Mouse (Mus musculus) thymus, postnatal 36 days (tissue): ENCODE measurements at regions not wholly inside any gene's neighbourhood (a gene's known extent, or its start where the extent isn't known, plus 50 kb on each side); places are given as distances from the start of the nearest gene placed in this dataset.
"Not testable (repeated sequence)": the region's sequence is repeated elsewhere in the genome, so short reads cannot be mapped to it uniquely, and the experiment has no call there.

ENCODE experiments used
- DNase-seq, 2 experiments: peaks; one replicate each; pipeline ENCODE4 v3.0.0; 2022; ENCODE audit warnings: mixed read lengths in 2 of 2

- DNase-seq = no peak
Observed at GRCm38 (mm10) chr6:109125447-109125846, 297.0 kb downstream of the Edem1 start.

- no peak for DNase-seq
Observed at GRCm38 (mm10) chr6:109127203-109127602, 298.8 kb downstream of the Edem1 start.

GRCm38 (mm10) chr6:109146111-109146510, 317.7 kb downstream of the Edem1 start:
- DNase-seq = no peak

GRCm38 (mm10) chr6:109149043-109149442, 320.6 kb downstream of the Edem1 start:
- DNase-seq = no peak

GRCm38 (mm10) chr6:109150023-109150911, 321.8 kb downstream of the Edem1 start:
- peak in 1 of 2 experiments; percentile 16 for DNase-seq

- DNase-seq = no peak
Observed at GRCm38 (mm10) chr6:109150912-109151256, 322.4 kb downstream of the Edem1 start.

GRCm38 (mm10) chr6:109153624-109154023, 325.2 kb downstream of the Edem1 start:
- DNase-seq = no peak

GRCm38 (mm10) chr6:109159561-109159960, 331.1 kb downstream of the Edem1 start:
- DNase-seq = no peak

- DNase-seq = no peak
Observed at GRCm38 (mm10) chr6:109167439-109167838, 339.0 kb downstream of the Edem1 start.

GRCm38 (mm10) chr6:109172104-109172850, 343.8 kb downstream of the Edem1 start:
- no peak for DNase-seq

- DNase-seq = no peak
Observed at GRCm38 (mm10) chr6:109173015-109173414, 344.6 kb downstream of the Edem1 start.

GRCm38 (mm10) chr6:109176876-109177275, 348.4 kb downstream of the Edem1 start:
- DNase-seq = no peak

GRCm38 (mm10) chr6:109182878-109183277, 354.4 kb downstream of the Edem1 start:
- no peak for DNase-seq

- not testable (repeated sequence) for DNase-seq
Observed at GRCm38 (mm10) chr6:109193061-109193460, 364.6 kb downstream of the Edem1 start.

GRCm38 (mm10) chr6:109193603-109194002, 365.2 kb downstream of the Edem1 start:
- no peak for DNase-seq

GRCm38 (mm10) chr6:109209699-109210098, 381.3 kb downstream of the Edem1 start:
- DNase-seq = no peak

GRCm38 (mm10) chr6:109230391-109230790, 401.9 kb downstream of the Edem1 start:
- DNase-seq = no peak

GRCm38 (mm10) chr6:109233426-109233825, 405.0 kb downstream of the Edem1 start:
- DNase-seq = no peak

GRCm38 (mm10) chr6:109245666-109246065, 417.2 kb downstream of the Edem1 start:
- DNase-seq = no peak

GRCm38 (mm10) chr6:109246510-109246909, 418.1 kb downstream of the Edem1 start:
- not testable (repeated sequence) for DNase-seq
